Mouse (Mus musculus) spleen, postnatal 14 days (tissue): ENCODE results near the gene Olfr846.

ENCODE experiments used
- DNase-seq, 2 experiments: peaks; one replicate each; pipeline ENCODE4 v3.0.0; 2021 to 2022; ENCODE audit warnings: low spot score in 2 of 2

Olfr846 gene

GRCm38 (mm10) chr9:19363905-19364304 lies at the start of gene Olfr846:
TSS of gene Olfr846 (minus strand) at chr9:19364005.
- no peak for DNase-seq

- DNase-seq, result no peak
These were observed 14.8 kb upstream of the Olfr846 start, which contains the start of gene Olfr847 for GRCm38 (mm10) chr9:19378569-19378968. TSS of gene Olfr847 (minus strand) at chr9:19378669.

GRCm38 (mm10) chr9:19336157-19336556 lies 27.6 kb downstream of the Olfr846 start, which contains the start of gene Olfr845:
TSS of gene Olfr845 (plus strand) at chr9:19336457.
- no peak for DNase-seq

GRCm38 (mm10) chr9:19316047-19316446 lies 47.8 kb downstream of the Olfr846 start, which contains the start of gene Olfr844:
TSS of gene Olfr844 (plus strand) at chr9:19316347.
- DNase-seq, result no peak
